Mouse (Mus musculus): ENCODE measurements around the gene Gse1. TPM values are rescaled to one million over a fixed set of nuclear protein-coding genes. Genes with fewer than 3 reads are reported as not detected.

The Gse1 gene
- total RNA-seq, 2 experiments from 2014 or later = 77.7 to 105 TPM

GRCm38 (mm10) chr8:120510863-120511457, 282.7 kb downstream of the Gse1 start:
- H3K27ac ChIP-seq = no peak overlapping the region
- no peak for TF ChIP-seq CTCF (IDR thresholded peaks at IDR 0.05)
- intact Hi-C loops (cut with DNase I) = no loop called here

GRCm38 (mm10) chr8:120511737-120512136, 283.5 kb downstream of the Gse1 start:
- no peak for DNase-seq (ENCODE audit: extremely low spot score in 1 of 2, low spot score in 2 of 2)
- no peak for TF ChIP-seq CTCF (IDR thresholded peaks at IDR 0.05)
- H3K27ac ChIP-seq = no peak overlapping the region
- intact Hi-C loops (cut with DNase I) = no loop called here
- H3K4me3 ChIP-seq = no peak overlapping the region

More at GRCm38 (mm10) chr8:120510863-120511457, 282.7 kb downstream of the Gse1 start:
- no peak overlapping the region for H3K4me3 ChIP-seq
- DNase-seq (ENCODE audit: extremely low spot score in 1 of 2, low spot score in 2 of 2) = no peak

GRCm38 (mm10) chr8:120512326-120512725, 284.1 kb downstream of the Gse1 start:
- no peak for TF ChIP-seq CTCF (IDR thresholded peaks at IDR 0.05)
- no peak overlapping the region for H3K4me3 ChIP-seq
- no peak overlapping the region for H3K27ac ChIP-seq
- intact Hi-C loops (cut with DNase I) = no loop called here
- DNase-seq (ENCODE audit: extremely low spot score in 1 of 2, low spot score in 2 of 2) = no peak

GRCm38 (mm10) chr8:120513145-120513544, 284.9 kb downstream of the Gse1 start:
- Histone ChIP-seq H3K4me3 (no peak overlapping the region), H3K27ac (no peak overlapping the region)
- intact Hi-C loops (cut with DNase I) = no loop called here
- no peak for TF ChIP-seq CTCF (IDR thresholded peaks at IDR 0.05)
- DNase-seq (ENCODE audit: extremely low spot score in 1 of 2, low spot score in 2 of 2) = no peak

- no peak for DNase-seq (ENCODE audit: extremely low spot score in 1 of 2, low spot score in 2 of 2)
- Histone ChIP-seq H3K27ac (no peak overlapping the region), H3K4me3 (no peak overlapping the region)
- intact Hi-C loops (cut with DNase I) = no loop called here
- no peak for TF ChIP-seq CTCF (IDR thresholded peaks at IDR 0.05)
These were observed 285.6 kb downstream of the Gse1 start for GRCm38 (mm10) chr8:120513638-120514461.

GRCm38 (mm10) chr8:120515214-120515613, 287.0 kb downstream of the Gse1 start:
- DNase-seq (ENCODE audit: extremely low spot score in 1 of 2, low spot score in 2 of 2) = no peak
- H3K4me3 ChIP-seq = no peak overlapping the region
- no peak overlapping the region for H3K27ac ChIP-seq
- no peak for TF ChIP-seq CTCF (IDR thresholded peaks at IDR 0.05)
- intact Hi-C loops (cut with DNase I) = no loop called here

- no peak overlapping the region for H3K27ac ChIP-seq
- DNase-seq (ENCODE audit: extremely low spot score in 1 of 2, low spot score in 2 of 2) = no peak
- no peak for TF ChIP-seq CTCF (IDR thresholded peaks at IDR 0.05)
- intact Hi-C loops (cut with DNase I) = no loop called here
- H3K4me3 ChIP-seq = no peak overlapping the region
These were observed 287.4 kb downstream of the Gse1 start for GRCm38 (mm10) chr8:120515650-120516049.

GRCm38 (mm10) chr8:120516182-120516755, 288.0 kb downstream of the Gse1 start:
- H3K27ac ChIP-seq = no peak overlapping the region
- H3K4me3 ChIP-seq = no peak overlapping the region
- intact Hi-C loops (cut with DNase I) = no loop called here
- DNase-seq (ENCODE audit: extremely low spot score in 1 of 2, low spot score in 2 of 2) = no peak
- no peak for TF ChIP-seq CTCF (IDR thresholded peaks at IDR 0.05)

- no peak overlapping the region for H3K27ac ChIP-seq
- TF ChIP-seq CTCF (IDR thresholded peaks at IDR 0.05) = no peak
- intact Hi-C loops (cut with DNase I) = no loop called here
- no peak overlapping the region for H3K4me3 ChIP-seq
- no peak for DNase-seq (ENCODE audit: extremely low spot score in 1 of 2, low spot score in 2 of 2)
These were observed 289.6 kb downstream of the Gse1 start for GRCm38 (mm10) chr8:120517666-120518410.

- TF ChIP-seq CTCF (IDR thresholded peaks at IDR 0.05) = peak; percentile 15; the same call in 1 of the 2 replicates
- no peak for DNase-seq (ENCODE audit: extremely low spot score in 1 of 2, low spot score in 2 of 2)
- H3K4me3 ChIP-seq = no peak overlapping the region
- intact Hi-C loops (cut with DNase I) = no loop called here
- no peak overlapping the region for H3K27ac ChIP-seq
These were observed 290.7 kb downstream of the Gse1 start for GRCm38 (mm10) chr8:120518736-120519534.

GRCm38 (mm10) chr8:120520287-120520686, 292.0 kb downstream of the Gse1 start:
- intact Hi-C loops (cut with DNase I) = no loop called here
- no peak overlapping the region for H3K4me3 ChIP-seq
- no peak for TF ChIP-seq CTCF (IDR thresholded peaks at IDR 0.05)
- 0 out of 2 replicates have a peak overlapping the region, but pooled peaks have one; percentile 36 for H3K27ac ChIP-seq
- no peak for DNase-seq (ENCODE audit: extremely low spot score in 1 of 2, low spot score in 2 of 2)

Data from left cerebral cortex, adult 2 months (tissue).